Mouse (Mus musculus) liver, adult 2 months (tissue): ENCODE data around the gene Pet100. TPM values are rescaled to one million over a fixed set of nuclear protein-coding genes. Genes with fewer than 3 reads are reported as not detected.
"Not testable (repeated sequence)": the region's sequence is repeated elsewhere in the genome, so short reads cannot be mapped to it uniquely, and the experiment has no call there.

ENCODE experiments used
- DNase-seq: peaks from one replicate; pipeline ENCODE4 v3.0.0-alpha.2; 2011; ENCODE audit warnings: low read depth, low spot score; ENCODE audit errors: extremely low read depth
- H3K27ac ChIP-seq: fragments of 200-500 bp; replicated peaks from 2 replicates; pipeline ENCODE4 v1.5.1; 2012; ENCODE audit warnings: low read depth, mild to moderate bottlenecking, control low read depth, inconsistent platforms, low read length; ENCODE audit not compliant: insufficient read depth
- H3K27me3 ChIP-seq: fragments of 200-500 bp; 2 replicates; pipeline ENCODE4 v1.6.1; 2012; ENCODE audit warnings: mild to moderate bottlenecking, moderate library complexity, low read length, inconsistent platforms; ENCODE audit not compliant: control insufficient read depth, insufficient read depth
- H3K36me3 ChIP-seq: fragments of 200-500 bp; 2 replicates; pipeline ENCODE4 v1.6.1; 2012; ENCODE audit warnings: low read length, inconsistent platforms; ENCODE audit not compliant: control insufficient read depth, insufficient read depth
- H3K4me1 ChIP-seq: fragments of 200-500 bp; 2 replicates; pipeline ENCODE4 v1.6.1; 2011; ENCODE audit warnings: low read length; ENCODE audit not compliant: control insufficient read depth, insufficient read depth
- H3K4me3 ChIP-seq: fragments of 200-500 bp; 2 replicates; pipeline ENCODE4 v1.5.1; 2011; ENCODE audit warnings: low read depth, mild to moderate bottlenecking, control low read depth, low read length, moderate library complexity; ENCODE audit not compliant: insufficient read depth
- H3K79me2 ChIP-seq: fragments of 200-500 bp; 2 replicates; pipeline ENCODE4 v1.6.1; 2012; ENCODE audit warnings: inconsistent platforms, mild to moderate bottlenecking, low read length, moderate library complexity; ENCODE audit not compliant: control insufficient read depth, insufficient read depth
- H3K9ac ChIP-seq: fragments of 200-500 bp; 2 replicates; pipeline ENCODE4 v1.6.1; 2012; ENCODE audit warnings: low read depth, mild to moderate bottlenecking, control low read depth, inconsistent platforms, low read length
- CTCF ChIP-seq: fragments of 200-500 bp; IDR thresholded peaks from 2 replicates; pipeline ENCODE4 v1.5.1; 2011; ENCODE audit warnings: low read depth, low read length, control low read depth
- POLR2A ChIP-seq: fragments of 200-500 bp; IDR thresholded peaks from 2 replicates; pipeline ENCODE4 v1.6.1; 2011; ENCODE audit warnings: low read length, control low read depth; ENCODE audit not compliant: insufficient read depth; ENCODE audit errors: extremely low read depth
- WGBS: fragments of 180-500 bp; shearing (Covaris S2); methylation state at CpG from one replicate; pipeline ENCODE4 v1.1.7; 2018; 5-methylcytosine and 5-hydroxymethylcytosine counted together
- polyA plus RNA-seq: library from polyadenylated mRNA; depleted of rRNA; stranded (reverse); fragments of >200 nt; gene quantifications from 2 replicates; pipeline ENCODE4 v1.2.3, GENCODE M21; 2012; rRNA removed
- total RNA-seq: library from RNA; depleted of rRNA; stranded (reverse); fragments of >200 nt; gene quantifications from 2 replicates; pipeline ENCODE4 v1.2.3, GENCODE M21; 2014; rRNA removed

Gene Pet100
- total RNA-seq = 26.1 and 28.1 TPM in 2 replicates
- polyA plus RNA-seq = 12.2 and 12.8 TPM in 2 replicates

DNA sequence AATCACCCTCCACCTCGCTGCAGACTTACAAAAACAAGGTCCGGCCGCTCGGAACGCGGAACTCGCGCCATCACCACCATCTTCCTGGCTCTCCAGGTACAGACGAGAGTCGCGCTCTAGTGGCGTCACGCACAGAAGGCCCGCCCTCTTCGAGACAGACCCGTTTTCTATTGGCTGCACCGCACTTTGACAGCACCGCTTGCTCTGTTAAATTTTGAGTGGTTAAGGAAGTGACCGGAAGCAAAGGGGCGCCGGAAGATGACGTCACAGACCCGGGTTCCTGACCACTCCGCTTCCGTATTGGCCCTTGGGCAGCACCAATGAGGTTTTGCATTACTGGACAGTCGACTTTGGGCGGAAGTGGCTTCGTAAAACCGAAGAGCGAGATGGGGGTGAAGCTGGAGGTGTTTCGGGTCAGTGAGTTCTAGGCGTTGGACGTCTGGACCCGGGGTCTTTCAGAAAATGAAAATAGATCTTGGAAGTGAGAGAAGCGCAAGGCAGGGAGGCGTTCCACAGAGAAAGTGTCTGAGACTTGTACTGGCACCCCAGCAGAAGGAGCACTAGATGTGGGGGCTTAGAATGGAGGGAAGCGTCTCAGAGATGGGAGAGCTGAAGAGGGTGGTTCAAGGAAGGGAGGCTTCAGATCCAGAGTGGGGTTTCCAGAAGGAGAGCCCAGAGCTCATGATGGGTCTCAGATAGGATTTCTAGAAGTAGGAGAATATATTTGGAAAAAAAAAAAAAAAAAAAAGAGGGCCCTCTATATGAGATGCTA, at the start of gene Pet100, which contains the start of gene Xab2:
TSS of gene Pet100 (plus strand) at position 350 of the 772 bp plus-strand sequence.
TSS of gene Xab2 (minus strand) at position 118 of the 772 bp plus-strand sequence.
- no peak for TF ChIP-seq CTCF
- TF ChIP-seq POLR2A = peak; percentile 69; the same call in 1 of the 2 replicates
- Histone ChIP-seq H3K27me3 (no peaks in the 10 kb centered on the region), H3K4me3 (peak within 1 kb of the TSS; percentile 71), H3K4me1 (no peaks in the 10 kb centered on the region; the same call in 1 of the 2 replicates), H3K27ac (no peak within 1 kb of the TSS), H3K9ac (peak within 1 kb of the TSS; percentile 70), H3K79me2 (peaks cover 4% of the 10 kb centered on the region; the same call in 1 of the 2 replicates), H3K36me3 (peaks cover 8% of the 10 kb centered on the region)
- DNase-seq = peak; percentile 98
- WGBS = under 1% methylated on average over 37 of the region's 37 CpGs

DNA sequence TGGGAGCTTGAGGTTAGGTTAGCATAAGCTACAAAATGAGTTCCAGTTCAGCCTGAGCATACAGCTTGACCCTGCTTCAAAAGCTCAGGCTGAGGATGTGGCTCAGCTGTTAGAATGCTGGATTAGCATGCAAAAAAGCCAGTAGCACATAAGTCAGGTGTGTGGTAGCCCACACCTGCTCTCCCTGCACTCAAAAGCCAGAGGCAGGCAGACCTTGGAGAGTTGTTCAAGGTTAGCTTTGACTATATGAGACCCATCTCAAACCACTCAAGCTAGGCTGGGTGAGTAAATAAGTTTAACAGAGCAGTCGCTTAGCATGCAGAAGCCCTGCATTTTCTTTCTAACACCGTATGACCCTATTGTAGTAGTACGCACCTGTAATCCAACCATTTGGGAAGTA, 46.8 kb upstream of the Pet100 start:
- WGBS = 96% methylated on average over 3 of the region's 3 CpGs
- no peak for DNase-seq
- H3K4me1 ChIP-seq = no peaks in the 10 kb centered on the region
- no peaks in the 10 kb centered on the region for H3K79me2 ChIP-seq
- no peak overlapping the region for H3K4me3 ChIP-seq
- TF ChIP-seq CTCF = no peak
- TF ChIP-seq POLR2A = no peak
- H3K27me3 ChIP-seq = no peaks in the 10 kb centered on the region
- H3K9ac ChIP-seq = no peak overlapping the region
- no peak overlapping the region for H3K27ac ChIP-seq
- H3K36me3 ChIP-seq = no peaks in the 10 kb centered on the region

DNA sequence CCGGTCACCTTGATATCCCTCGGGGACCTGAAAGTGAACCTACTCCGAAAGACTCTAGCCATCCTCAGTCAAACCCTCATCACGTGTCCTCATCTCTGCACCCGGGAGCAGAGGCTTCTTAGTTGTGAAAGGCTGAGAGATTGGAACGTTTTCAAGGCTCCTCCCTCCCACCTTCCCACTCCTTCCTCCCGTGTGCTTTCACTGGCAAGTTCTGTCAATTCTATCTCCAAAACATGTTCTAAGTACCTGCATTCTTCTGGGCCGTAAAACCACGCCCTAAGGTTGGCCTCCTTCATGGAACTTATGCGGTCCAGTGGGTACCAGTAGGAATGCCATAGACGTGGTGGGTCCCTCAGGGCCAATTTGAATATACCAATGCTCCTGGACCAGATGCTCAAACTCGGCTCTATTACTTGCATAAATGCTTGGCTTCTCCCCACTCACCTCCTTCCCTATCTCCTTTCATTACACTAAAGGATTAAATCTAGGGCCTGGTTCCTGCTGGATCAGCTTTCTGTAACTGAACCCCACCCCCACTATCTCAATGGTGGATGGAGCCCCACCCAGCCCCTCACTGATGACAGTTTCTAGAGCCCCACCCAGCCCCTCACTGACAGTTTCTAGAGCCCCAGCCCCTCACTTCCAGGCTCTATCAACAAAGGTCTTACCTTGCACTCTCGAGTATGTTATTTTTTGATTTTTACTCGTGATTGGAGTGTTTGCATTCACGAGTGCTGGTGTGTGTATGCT, 45.0 kb upstream of the Pet100 start:
- Histone ChIP-seq H3K36me3 (no peaks in the 10 kb centered on the region), H3K79me2 (no peaks in the 10 kb centered on the region), H3K27me3 (no peaks in the 10 kb centered on the region), H3K4me3 (no peak overlapping the region), H3K9ac (no peak overlapping the region), H3K4me1 (no peaks in the 10 kb centered on the region), H3K27ac (no peak overlapping the region)
- DNase-seq = no peak
- TF ChIP-seq CTCF = no peak
- no peak for TF ChIP-seq POLR2A
- WGBS = 73% methylated on average over 15 of the region's 15 CpGs

DNA sequence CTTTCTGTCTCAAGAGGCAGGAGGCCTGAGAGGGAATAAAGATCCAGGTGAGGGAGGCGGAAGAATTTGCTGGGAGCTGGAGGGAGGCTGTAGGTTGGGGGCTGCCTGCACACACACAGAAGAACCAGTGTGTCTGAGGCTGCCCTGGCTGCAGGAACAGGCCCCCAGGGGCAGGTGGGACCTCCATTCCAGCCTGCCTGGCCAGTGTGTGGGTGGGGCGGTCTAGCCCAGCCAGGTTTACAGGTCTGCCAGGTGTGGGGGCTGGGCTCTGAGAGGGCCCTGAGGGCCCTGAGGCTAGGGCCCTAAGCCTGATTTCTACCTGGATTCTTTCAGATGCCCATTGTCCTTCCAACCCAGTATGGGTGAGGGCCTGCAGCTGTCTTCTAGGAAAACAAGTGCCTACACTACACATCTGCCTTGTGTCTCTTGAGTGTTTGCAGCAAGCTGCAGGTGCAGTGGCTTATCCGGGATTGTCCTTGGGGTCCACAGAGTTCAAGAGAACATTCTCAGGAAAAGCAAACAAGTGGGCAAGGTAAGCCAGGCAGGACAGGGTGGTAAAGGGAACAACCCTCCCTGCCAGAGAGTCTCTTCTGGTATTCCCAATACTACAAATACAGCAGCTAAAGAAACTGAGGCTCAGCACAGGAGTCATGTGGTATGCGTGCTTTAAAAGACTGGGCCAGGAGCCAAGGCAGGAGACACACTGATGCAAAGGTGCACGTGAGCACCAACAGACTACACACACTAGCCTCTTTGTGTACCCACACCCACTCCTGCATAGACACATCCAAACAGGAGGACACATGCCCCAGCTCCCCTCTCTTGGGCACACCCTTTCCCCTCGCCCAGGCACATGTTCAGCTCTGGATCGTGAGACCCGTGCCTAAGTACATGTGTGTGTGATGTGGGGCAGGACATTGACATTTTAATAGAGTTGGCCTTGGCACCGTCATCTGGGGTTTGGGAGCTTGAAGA, 41.7 kb upstream of the Pet100 start:
- no peak for DNase-seq
- Histone ChIP-seq H3K4me1 (no peaks in the 10 kb centered on the region), H3K27ac (no peak overlapping the region), H3K79me2 (no peaks in the 10 kb centered on the region), H3K4me3 (no peak overlapping the region), H3K27me3 (no peaks in the 10 kb centered on the region), H3K9ac (no peak overlapping the region), H3K36me3 (no peaks in the 10 kb centered on the region)
- WGBS = 85% methylated on average over 9 of the region's 9 CpGs
- TF ChIP-seq CTCF (no peak), POLR2A (no peak)

DNA sequence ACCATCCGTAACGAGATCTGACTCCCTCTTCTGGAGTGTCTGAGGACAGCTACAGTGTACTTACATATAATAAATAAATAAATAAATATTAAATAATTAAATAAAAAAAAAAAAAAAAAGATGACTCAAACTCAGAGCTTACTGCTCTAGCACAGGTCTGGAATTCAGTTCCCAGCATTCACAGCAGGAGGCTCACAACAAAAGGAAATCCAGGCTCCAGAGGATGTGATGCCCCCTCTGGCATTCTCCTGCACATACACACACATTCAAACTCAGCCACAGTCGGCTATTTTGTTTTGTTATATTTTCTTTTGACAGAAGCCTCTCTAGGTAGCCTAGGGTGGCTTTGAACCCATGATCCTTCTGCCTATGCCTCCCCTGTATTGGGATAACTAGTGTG, 39.4 kb upstream of the Pet100 start:
- H3K4me1 ChIP-seq, H3K79me2 ChIP-seq, DNase-seq, H3K27me3 ChIP-seq, H3K36me3 ChIP-seq, H3K27ac ChIP-seq, H3K4me3 ChIP-seq, H3K9ac ChIP-seq: not testable (repeated sequence)
- WGBS = 80% methylated on average over 3 of the region's 3 CpGs
